Mouse (Mus musculus): Measurements from ENCODE around the gene Tnks2.

DNA sequence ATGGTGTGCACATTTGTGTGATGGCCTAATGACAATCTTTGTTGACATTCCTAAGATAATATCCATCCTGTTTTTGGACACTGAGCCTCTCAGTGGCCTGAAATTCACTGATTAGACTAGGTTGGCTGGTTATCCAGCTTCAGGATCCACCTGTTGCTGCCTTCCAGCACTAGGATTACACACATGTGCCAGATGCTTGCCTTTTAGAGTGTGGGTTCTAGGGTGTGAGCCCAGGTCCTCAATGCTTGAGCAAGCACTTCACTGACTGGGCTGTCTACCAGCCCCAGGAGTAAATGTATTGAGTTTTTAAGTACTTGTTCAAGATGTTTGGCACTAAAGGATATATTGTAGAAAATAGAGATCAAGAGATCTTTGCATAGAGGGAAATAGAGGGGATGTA, 104.0 kb downstream of the Tnks2 start:
- TF ChIP-seq CTCF (IDR thresholded peaks at IDR 0.05) (no peak), EP300 (IDR thresholded peaks at IDR 0.05) (no peak)
